Mouse (Mus musculus) kidney, embryonic 14.5 days (tissue): ENCODE measurements at regions not wholly inside any gene's neighbourhood (a gene's known extent, or its start where the extent isn't known, plus 50 kb on each side); places are given as distances from the start of the nearest gene placed in this dataset.
"Not testable (repeated sequence)": the region's sequence is repeated elsewhere in the genome, so short reads cannot be mapped to it uniquely, and the experiment has no call there.

ENCODE experiments used
- ATAC-seq: fragments of 200-750 bp; cut with Nextera tagmentation; 2 replicates; pipeline ENCODE4 v1.8.0; 2017; ENCODE audit warnings: moderate number of reproducible peaks, mild to moderate bottlenecking, moderate TSS enrichment, moderate library complexity; ENCODE audit not compliant: low FRiP score, low TSS enrichment
- H3K27ac ChIP-seq: fragments of 300-500 bp; sonication (generic); 2 replicates; pipeline ENCODE4 v1.5.1; 2014; ENCODE audit warnings: low read depth, mild to moderate bottlenecking, low read length, moderate library complexity, mixed read lengths
- H3K27me3 ChIP-seq: fragments of 300-500 bp; sonication (generic); 2 replicates; pipeline ENCODE4 v1.6.1; 2014; ENCODE audit warnings: mild to moderate bottlenecking, low read length; ENCODE audit not compliant: control insufficient read depth, insufficient read depth
- H3K36me3 ChIP-seq: fragments of 300-500 bp; sonication (generic); 2 replicates; pipeline ENCODE4 v1.6.1; 2014; ENCODE audit warnings: low read length, mixed read lengths; ENCODE audit not compliant: control insufficient read depth, insufficient read depth
- H3K4me1 ChIP-seq: fragments of 300-500 bp; sonication (generic); 2 replicates; pipeline ENCODE4 v1.6.1; 2014; ENCODE audit warnings: low read length, mixed read lengths; ENCODE audit not compliant: control insufficient read depth, insufficient read depth
- H3K4me2 ChIP-seq: fragments of 300-500 bp; sonication (generic); replicated peaks from 2 replicates; pipeline ENCODE4 v1.6.1; 2014; ENCODE audit warnings: low read depth, mild to moderate bottlenecking, low read length
- H3K4me3 ChIP-seq: fragments of 300-500 bp; sonication (generic); 2 replicates; pipeline ENCODE4 v1.5.1; 2014; ENCODE audit warnings: mild to moderate bottlenecking, low read length
- H3K9ac ChIP-seq: fragments of 300-500 bp; sonication (generic); 2 replicates; pipeline ENCODE4 v1.6.1; 2014; ENCODE audit warnings: low read depth, mild to moderate bottlenecking, low read length, moderate library complexity
- H3K9me3 ChIP-seq: fragments of 300-500 bp; sonication (generic); 2 replicates; pipeline ENCODE4 v1.6.1; 2016; ENCODE audit warnings: low read length; ENCODE audit not compliant: control insufficient read depth
- WGBS: fragments of 180-500 bp; shearing (Covaris S2); extraction: QIAGEN DNeasy Blood & Tissue Kit; methylation state at CpG from one replicate; pipeline ENCODE4 v1.1.7; 2014; 5-methylcytosine and 5-hydroxymethylcytosine counted together

DNA sequence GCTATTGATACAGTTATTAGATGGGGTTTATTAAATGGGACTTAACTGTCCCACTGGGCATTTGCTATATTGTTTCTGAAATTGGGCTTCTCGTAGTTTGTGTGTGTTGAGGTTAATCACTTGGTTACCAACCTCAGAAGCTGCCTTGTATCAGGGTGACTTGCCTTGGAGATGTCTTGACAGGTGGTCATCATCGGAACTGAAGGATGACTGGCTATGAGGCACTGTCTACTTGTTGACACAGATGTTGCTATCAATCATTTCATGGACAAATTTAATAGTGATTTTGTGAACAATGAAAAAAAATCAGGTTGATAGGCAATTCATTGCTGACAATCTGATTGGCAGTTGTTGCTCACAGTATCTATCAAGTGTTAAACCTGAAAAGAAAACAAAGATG lies 261.4 kb upstream of the Arhgap42 start:
- Histone ChIP-seq H3K4me2 (no peak overlapping the region), H3K27ac (no peak overlapping the region), H3K36me3 (no peaks in the 10 kb centered on the region), H3K4me1 (no peaks in the 10 kb centered on the region), H3K9me3 (no peaks in the 10 kb centered on the region), H3K27me3 (no peaks in the 10 kb centered on the region), H3K4me3 (no peak overlapping the region), H3K9ac (no peak overlapping the region)
- ATAC-seq: no peak
- WGBS: 85% methylated on average over 2 of the region's 2 CpGs

DNA sequence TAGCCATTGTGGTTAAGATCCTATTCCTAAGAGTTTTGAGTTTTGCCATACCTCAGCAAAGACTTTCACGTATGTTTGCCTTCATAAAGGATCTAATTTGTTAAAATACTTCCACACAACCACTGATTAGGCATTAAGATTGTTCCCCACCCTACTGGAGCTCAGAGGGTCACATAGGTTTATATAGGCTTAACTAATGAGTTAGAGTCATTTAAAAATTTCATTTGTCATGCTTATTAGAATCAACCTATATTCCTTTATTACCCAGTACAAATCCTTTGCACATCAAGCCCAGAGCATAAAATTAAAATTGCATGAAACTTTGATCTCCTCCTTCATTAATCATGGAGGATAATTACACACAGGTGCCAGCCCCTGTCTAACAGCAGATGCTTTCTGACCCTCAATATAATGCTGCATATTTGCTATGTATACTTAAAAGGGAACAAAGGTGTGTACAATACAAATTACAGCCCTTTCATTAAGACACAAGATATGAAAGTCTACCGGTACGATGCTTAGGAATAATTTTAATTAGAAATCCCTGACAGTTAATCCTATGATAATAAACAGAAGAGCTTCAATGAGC lies 254.8 kb upstream of the Arhgap42 start:
- Histone ChIP-seq H3K27me3 (no peaks in the 10 kb centered on the region), H3K4me2 (no peak overlapping the region)
- 90% methylated on average over 3 of the region's 3 CpGs for WGBS

DNA sequence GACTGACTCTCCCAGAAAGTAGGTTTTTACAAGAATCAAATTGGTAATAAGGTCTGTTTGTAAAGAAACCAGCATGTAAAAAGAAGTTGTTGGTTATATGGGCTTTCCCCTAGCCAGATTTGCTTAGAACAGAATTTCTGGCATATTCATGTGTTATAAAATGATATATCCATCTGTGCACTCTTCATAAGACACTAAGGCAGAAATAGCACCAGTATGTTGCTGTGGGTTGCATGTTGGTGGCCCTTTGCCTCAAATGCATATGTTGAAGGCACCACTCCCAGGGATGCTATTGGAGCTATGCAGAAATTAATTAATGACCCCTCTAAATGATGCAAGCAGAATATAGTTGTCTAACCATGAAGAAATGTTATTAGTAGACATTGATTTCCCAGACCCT lies 238.2 kb upstream of the Arhgap42 start:
- H3K36me3 ChIP-seq: no peaks in the 10 kb centered on the region
- no peaks in the 10 kb centered on the region for H3K4me1 ChIP-seq
- H3K4me3 ChIP-seq: no peak overlapping the region
- H3K9me3 ChIP-seq: no peaks in the 10 kb centered on the region
- H3K27ac ChIP-seq: no peak overlapping the region
- H3K4me2 ChIP-seq: no peak overlapping the region
- H3K27me3 ChIP-seq: no peaks in the 10 kb centered on the region
- H3K9ac ChIP-seq: no peak overlapping the region
- no peak for ATAC-seq

More for the DNA sequence above, 254.8 kb upstream of the Arhgap42 start:
- ATAC-seq: no peak
- no peak overlapping the region for H3K27ac ChIP-seq
- H3K9ac ChIP-seq: no peak overlapping the region
- H3K4me1 ChIP-seq: no peaks in the 10 kb centered on the region
- H3K36me3 ChIP-seq: no peaks in the 10 kb centered on the region
- H3K4me3 ChIP-seq: no peak overlapping the region
- no peaks in the 10 kb centered on the region for H3K9me3 ChIP-seq

DNA sequence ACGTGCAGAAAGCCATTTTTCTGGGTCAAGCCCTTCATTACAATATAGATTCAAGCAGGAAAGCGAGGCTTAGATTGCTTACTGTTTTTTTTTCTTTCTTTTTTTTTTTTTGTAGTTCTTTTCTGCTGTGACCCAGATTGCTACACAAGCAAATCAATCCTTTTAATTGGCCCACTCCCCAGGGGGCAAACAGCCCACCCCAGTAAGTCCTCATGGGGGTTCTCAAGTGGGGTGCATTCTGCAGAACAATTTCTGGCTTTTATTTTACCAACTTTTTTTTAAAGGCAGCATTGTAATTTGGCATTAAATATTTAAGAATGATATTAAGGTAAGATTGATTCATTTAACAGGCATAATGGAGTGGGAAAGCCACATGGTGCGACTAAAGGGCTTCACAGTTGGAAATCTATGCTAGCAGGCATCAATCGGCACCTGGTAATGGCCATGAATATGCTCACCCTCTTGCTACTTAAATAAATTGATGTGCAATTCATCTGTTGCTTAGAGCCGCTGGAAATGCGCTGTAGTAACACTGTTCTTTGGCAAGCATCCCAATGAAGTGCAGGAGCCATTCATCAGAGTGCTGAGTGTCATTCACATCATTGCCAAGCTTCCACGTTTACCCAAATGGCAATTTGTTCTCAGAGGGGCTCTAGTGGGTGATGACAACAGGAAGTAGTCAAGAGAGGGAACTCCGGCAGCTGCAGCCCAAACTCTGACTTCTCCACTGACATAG lies 236.3 kb upstream of the Arhgap42 start:
- no peak overlapping the region for H3K27ac ChIP-seq
- H3K4me1 ChIP-seq: no peaks in the 10 kb centered on the region
- no peaks in the 10 kb centered on the region for H3K27me3 ChIP-seq
- H3K9ac ChIP-seq: no peak overlapping the region
- H3K4me2 ChIP-seq: no peak overlapping the region
- H3K9me3 ChIP-seq: no peaks in the 10 kb centered on the region
- H3K36me3 ChIP-seq: no peaks in the 10 kb centered on the region
- ATAC-seq: no peak
- 44% methylated on average over 8 of the region's 8 CpGs for WGBS
- no peak overlapping the region for H3K4me3 ChIP-seq

DNA sequence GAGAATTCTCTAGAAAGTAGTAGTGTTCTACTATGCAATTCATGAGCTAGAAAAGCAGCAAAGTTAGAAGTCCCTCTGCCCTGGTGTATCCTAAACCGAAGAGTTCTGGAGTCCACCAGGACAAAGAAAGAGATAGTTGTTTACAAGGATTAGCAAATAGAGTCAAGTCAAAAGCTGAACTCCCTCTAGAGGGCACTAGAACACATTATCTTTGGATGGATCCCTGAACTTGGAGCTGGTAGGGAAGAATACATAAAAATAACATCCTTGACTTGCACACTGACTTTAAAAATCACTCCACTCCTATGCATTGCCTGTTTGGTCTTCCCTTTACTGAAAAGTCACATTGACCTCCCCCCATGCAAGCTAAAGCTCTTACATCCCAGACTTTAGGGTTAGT lies 205.3 kb upstream of the Arhgap42 start:
- no peak for ATAC-seq
- Histone ChIP-seq H3K36me3 (no peaks in the 10 kb centered on the region), H3K4me1 (no peaks in the 10 kb centered on the region), H3K27ac (no peak overlapping the region), H3K27me3 (no peaks in the 10 kb centered on the region), H3K9ac (no peak overlapping the region), H3K4me2 (no peak overlapping the region), H3K4me3 (no peak overlapping the region), H3K9me3 (no peaks in the 10 kb centered on the region)
- 91% methylated on average over 1 of the region's 1 CpGs for WGBS

DNA sequence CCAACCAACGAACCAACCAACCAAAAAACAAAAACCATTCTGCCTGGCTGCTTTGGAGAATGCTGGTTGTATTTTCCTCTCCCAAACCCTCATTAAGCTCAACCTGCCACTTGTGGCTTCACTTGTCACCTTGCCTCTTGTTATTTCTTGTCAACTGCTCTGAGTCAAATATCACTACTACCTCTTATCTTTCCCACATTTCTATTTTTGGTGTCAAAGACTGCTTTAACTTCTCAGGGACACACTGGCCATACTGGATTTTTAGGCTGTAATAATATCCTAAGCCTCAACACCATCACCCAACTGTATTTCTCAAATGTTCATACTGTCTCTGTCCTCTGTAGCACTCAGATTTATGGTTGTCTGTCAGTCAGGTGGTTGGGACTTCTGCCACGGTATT lies 181.4 kb upstream of the Arhgap42 start:
- WGBS: 75% methylated on average over 2 of the region's 2 CpGs

DNA sequence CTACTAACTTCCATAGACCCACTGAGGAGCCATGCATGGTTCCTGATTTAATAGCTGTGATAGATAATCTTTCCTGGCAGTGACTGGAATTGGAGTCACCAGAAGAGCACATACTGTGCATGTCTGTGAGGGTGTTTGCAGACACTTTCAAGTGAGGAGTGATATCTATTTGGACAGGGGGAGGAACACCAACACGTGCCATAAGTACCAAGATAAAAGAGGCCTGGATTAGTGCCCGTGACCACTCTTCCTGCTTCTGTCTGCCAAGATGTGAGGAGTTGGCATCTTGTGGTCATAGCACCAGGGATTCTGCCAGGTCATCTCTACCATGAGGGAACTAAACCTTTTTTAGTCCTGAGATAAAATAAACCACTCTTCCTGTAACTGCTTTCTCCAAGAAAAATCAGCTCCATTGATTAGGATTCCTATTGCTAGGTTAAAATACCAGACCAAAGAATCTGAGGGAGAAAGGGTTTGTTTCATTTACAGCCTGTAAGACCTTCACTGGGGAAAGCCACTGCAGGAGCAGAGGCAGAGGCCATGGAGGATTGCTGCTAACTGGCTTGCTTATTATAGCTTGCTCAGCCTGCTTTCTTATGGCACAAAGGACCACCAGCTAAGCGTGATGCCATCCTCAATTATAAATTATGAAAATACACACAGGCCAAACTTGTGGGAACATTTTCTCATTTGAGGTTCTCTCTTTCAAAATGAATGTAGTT lies 173.7 kb upstream of the Arhgap42 start:
- H3K4me2 ChIP-seq: no peak overlapping the region
- no peaks in the 10 kb centered on the region for H3K36me3 ChIP-seq
- no peaks in the 10 kb centered on the region for H3K9me3 ChIP-seq
- H3K27me3 ChIP-seq: no peaks in the 10 kb centered on the region
- ATAC-seq: no peak
- no peaks in the 10 kb centered on the region for H3K4me1 ChIP-seq
- WGBS: 65% methylated on average over 3 of the region's 3 CpGs
- no peak overlapping the region for H3K4me3 ChIP-seq
- no peak overlapping the region for H3K27ac ChIP-seq
- no peak overlapping the region for H3K9ac ChIP-seq

More for the DNA sequence above, 181.4 kb upstream of the Arhgap42 start:
- Histone ChIP-seq H3K36me3 (no peaks in the 10 kb centered on the region), H3K4me3 (no peak overlapping the region), H3K9me3 (no peaks in the 10 kb centered on the region), H3K9ac (no peak overlapping the region), H3K27ac (no peak overlapping the region), H3K27me3 (no peaks in the 10 kb centered on the region), H3K4me2 (no peak overlapping the region), H3K4me1 (no peaks in the 10 kb centered on the region)
- ATAC-seq: no peak

DNA sequence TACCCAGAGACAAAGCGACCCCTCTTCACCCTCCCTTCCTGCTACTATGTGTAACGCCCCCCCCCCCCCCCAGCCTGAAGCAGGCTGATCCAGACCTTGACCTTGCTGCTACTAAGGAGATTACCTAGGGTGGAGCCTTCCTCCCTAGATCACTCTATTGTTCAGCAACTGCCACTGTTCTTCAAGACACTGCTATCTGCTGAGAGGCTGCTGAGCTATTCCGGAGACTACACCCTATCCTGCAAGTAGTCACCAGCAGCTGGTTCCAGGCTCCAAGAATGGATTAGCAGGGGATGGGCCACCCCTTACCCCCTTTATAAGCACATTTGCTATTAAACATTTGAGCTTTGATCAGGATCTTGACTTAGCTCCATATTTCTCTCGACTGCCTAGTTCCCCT lies 155.3 kb upstream of the Arhgap42 start:
- H3K9ac ChIP-seq, H3K27ac ChIP-seq, H3K9me3 ChIP-seq, H3K27me3 ChIP-seq, H3K36me3 ChIP-seq, H3K4me2 ChIP-seq, H3K4me1 ChIP-seq, ATAC-seq, H3K4me3 ChIP-seq: not testable (repeated sequence)
- 88% methylated on average over 3 of the region's 4 CpGs for WGBS

DNA sequence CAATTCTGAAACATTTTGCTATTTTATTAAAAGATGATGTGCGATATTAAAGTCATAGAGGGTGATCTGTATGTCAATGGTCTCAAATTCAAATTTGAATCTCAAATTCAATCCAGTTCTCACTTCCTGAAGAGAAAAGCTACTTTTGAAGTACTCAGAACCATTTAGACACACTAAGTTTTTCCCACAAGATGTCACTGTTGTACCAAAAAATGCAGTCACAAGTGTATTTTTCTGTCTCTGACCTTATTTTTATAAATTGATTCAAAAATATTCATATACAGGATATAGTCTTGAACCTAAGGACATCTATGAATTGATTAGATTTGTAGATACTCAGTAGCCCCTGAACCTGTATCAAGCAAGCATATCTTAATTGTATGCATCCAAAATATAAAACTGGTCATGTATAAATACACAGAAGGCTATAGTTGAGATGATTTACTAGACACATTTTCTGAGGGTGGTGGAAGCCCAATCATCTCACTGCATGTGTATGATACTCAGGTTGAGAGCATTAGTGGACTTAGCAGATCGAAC lies 137.8 kb upstream of the Arhgap42 start:
- no peaks in the 10 kb centered on the region for H3K4me1 ChIP-seq
- H3K4me2 ChIP-seq: no peak overlapping the region
- H3K9me3 ChIP-seq: no peaks in the 10 kb centered on the region
- H3K4me3 ChIP-seq: no peak overlapping the region
- H3K36me3 ChIP-seq: no peaks in the 10 kb centered on the region
- H3K9ac ChIP-seq: no peak overlapping the region
- no peak overlapping the region for H3K27ac ChIP-seq
- 76% methylated on average over 2 of the region's 2 CpGs for WGBS
- ATAC-seq: 0 out of 2 replicates have a peak, but pooled peaks have one; percentile 14
- no peaks in the 10 kb centered on the region for H3K27me3 ChIP-seq
